Mouse (Mus musculus) thymus, adult 2 months (tissue): ENCODE results near the gene Coro1b.

Experiments used
- CTCF ChIP-seq: fragments of 200-500 bp; IDR thresholded peaks from 2 replicates; pipeline ENCODE4 v1.5.1; 2012; ENCODE audit warnings: mild to moderate bottlenecking, control low read depth, low read length, moderate library complexity, borderline replicate concordance; ENCODE audit not compliant: control insufficient read depth, poor library complexity, insufficient read depth; ENCODE audit errors: extremely low read depth
- POLR2A ChIP-seq: fragments of 200-500 bp; IDR thresholded peaks from 2 replicates; pipeline ENCODE4 v1.6.1; 2012; ENCODE audit warnings: mild to moderate bottlenecking, low read length, control low read depth, moderate library complexity; ENCODE audit not compliant: control insufficient read depth, poor library complexity, insufficient read depth; ENCODE audit errors: extremely low read depth

DNA sequence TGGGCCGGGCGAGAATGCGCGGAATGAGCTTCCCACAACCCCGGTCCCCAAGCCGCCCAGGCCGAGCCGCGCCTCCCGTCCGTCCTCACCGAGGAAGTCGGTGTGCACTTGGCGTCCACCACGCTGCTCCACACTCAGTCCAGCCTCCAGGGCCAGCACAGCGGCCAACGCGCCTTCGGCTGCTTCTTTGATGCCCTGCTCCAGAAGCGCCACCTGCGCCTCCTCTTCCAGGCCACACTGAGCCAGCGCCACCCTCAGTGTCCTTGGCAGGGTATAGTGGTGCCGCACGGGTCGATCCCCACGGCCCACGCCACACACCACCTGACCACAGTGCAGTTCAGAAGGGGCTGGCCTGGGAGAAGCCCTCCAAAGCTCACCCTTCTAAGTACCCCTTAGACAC is 21.4 kb downstream of the Coro1b start:
- no peak for TF ChIP-seq CTCF
- no peak for TF ChIP-seq POLR2A
